Mouse (Mus musculus): Measurements from ENCODE around the gene Pamr1. TPM values are rescaled to one million over a fixed set of nuclear protein-coding genes. Genes with fewer than 3 reads are reported as not detected.

Gene Pamr1
- 1.7 and 2.2 TPM in 2 replicates for polyA plus RNA-seq (2012; rRNA removed)

GRCm38 (mm10) chr2:102549611-102550266, at the start of gene Pamr1:
Gene Pamr1, plus strand, starts transcription at chr2:102550012.

DNA sequence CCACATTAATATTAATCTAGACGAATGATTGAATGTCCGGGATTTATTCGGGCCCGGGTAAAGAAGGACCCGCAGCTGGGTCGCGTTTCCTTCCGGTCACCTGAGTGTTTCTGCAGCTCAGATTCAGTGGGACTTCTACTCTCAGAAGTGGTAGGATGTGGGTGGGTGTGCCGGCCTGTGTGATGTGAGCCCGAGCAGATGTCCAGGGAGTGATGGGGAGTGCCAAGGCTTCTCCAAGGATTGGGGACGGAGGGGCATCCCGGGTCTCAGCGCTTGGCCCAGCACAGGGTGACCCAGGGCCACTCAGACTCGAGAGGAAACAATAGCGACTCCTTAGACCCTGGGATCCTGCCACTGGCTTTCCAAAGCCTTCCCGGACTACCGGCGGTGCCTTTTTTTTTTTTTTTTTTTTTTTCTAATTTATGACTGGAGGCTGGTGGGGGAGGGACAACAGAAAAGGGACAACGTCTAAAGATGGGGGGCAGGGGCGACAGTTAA, 108.4 kb downstream of the Pamr1 start, which contains the start of gene Slc1a2:
TSS of gene Slc1a2 (plus strand) at position 497 of the 498 bp plus-strand sequence.

Other genes with a start within 250 kb of the Pamr1 start
- gene Trim44, start 142.2 kb upstream of the Pamr1 start, polyA plus RNA-seq (2012; rRNA removed), result 3.6 TPM in 2 replicates
- 1.6 and 2.7 TPM in 2 replicates for gene Fjx1, start 97.5 kb upstream of the Pamr1 start, polyA plus RNA-seq (2012; rRNA removed)
- 0.38 and 2.0 TPM in 2 replicates for gene Slc1a2, start 108.6 kb downstream of the Pamr1 start, polyA plus RNA-seq (2012; rRNA removed)